Mouse (Mus musculus): ENCODE data around the gene Palm2. TPM values are rescaled to one million over a fixed set of nuclear protein-coding genes. Genes with fewer than 3 reads are reported as not detected.

Palm2 gene
- polyA plus RNA-seq, 1 experiment, result 0.05 TPM

DNA sequence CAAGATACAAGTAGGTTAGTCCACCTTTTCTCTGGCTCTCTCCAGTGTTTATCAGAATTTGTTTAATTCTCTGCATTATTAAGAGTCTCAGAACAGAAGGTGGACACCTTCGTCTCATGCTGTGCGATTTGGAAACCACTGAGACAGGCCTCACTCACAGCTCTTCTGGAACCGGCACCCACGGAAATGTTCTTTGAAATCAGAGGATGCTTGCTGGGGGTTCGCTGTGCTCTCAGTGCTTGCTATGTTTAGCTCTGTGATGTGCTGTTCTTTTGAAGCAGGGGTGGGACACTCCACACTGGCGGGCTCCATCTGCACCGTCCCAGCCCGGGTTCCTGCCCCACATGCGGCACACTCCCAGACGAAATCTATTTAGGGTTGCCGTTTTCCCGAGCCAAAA is 222.3 kb downstream of the Palm2 start:
- Histone ChIP-seq H3K27me3 (replicated peaks; ENCODE audit: control insufficient read depth, insufficient read depth, low read length) (no peaks in the 10 kb centered on the region), H3K27ac (ENCODE audit: insufficient read depth, low read depth, low read length) (no peak overlapping the region), H3K36me3 (ENCODE audit: control insufficient read depth, insufficient read depth, low read length) (no peaks in the 10 kb centered on the region), H3K4me1 (ENCODE audit: control insufficient read depth, insufficient read depth, low read length) (no peaks in the 10 kb centered on the region), H3K4me3 (ENCODE audit: insufficient read depth, low read depth, low read length) (no peak overlapping the region)
- 95% methylated on average over 12 of the region's 12 CpGs for WGBS
- TF ChIP-seq POLR2A (IDR thresholded peaks at IDR 0.05; ENCODE audit: low read depth, low read length), result no peak
- no peak for TF ChIP-seq CTCF (conservative IDR thresholded peaks at IDR 0.05; ENCODE audit: insufficient read depth, insufficient read length, low read depth, low read length)
- no peak for DNase-seq

DNA sequence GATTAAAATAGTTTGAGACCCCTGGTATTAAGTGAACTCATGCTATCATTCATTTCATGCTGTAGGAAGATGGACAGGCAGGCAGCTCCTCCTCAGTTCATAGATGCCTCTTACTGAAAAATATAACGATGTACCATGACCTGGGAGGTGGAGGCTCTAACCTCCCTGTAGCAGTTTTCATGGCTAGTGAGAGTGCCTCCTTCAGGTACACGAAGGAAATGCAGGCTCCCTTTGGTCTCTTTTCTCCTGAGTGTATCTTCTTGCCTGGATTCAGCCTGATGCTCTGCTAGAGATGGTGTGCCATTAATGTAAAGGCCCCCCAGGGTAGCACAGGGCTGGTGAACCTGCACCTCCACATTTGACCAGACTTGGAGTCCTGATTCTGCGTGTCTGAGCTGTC is 222.8 kb downstream of the Palm2 start:
- H3K36me3 ChIP-seq (ENCODE audit: control insufficient read depth, insufficient read depth, low read length), result no peaks in the 10 kb centered on the region
- TF ChIP-seq POLR2A (IDR thresholded peaks at IDR 0.05; ENCODE audit: low read depth, low read length) (no peak), CTCF (conservative IDR thresholded peaks at IDR 0.05; ENCODE audit: insufficient read depth, insufficient read length, low read depth, low read length) (no peak)
- H3K4me1 ChIP-seq (ENCODE audit: control insufficient read depth, insufficient read depth, low read length), result no peaks in the 10 kb centered on the region
- WGBS, result 87% methylated on average over 3 of the region's 3 CpGs
- H3K27me3 ChIP-seq (replicated peaks; ENCODE audit: control insufficient read depth, insufficient read depth, low read length), result no peaks in the 10 kb centered on the region
- H3K4me3 ChIP-seq (ENCODE audit: insufficient read depth, low read depth, low read length), result no peak overlapping the region
- H3K27ac ChIP-seq (ENCODE audit: insufficient read depth, low read depth, low read length), result no peak overlapping the region
- no peak for DNase-seq

DNA sequence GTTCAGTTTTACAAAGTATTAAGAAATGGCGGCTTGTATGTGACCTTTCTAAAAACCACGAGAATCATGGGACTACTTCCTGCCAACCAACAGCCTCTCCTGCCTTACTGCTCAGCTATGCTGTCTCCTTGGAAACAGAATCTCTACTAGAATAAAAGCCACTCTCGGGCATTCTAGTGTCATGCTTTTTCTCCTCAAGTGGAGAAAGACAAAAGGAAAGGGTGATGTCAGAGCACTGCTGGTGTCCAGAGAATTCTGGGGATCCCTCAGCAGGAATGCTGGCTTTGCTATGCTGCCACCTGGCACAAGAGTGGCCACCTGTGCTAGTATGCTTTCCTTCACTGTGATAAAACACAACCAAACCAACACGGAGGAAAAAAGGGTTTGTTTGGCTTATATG is 226.4 kb downstream of the Palm2 start:
- H3K4me1 ChIP-seq (ENCODE audit: control insufficient read depth, insufficient read depth, low read length), result no peaks in the 10 kb centered on the region
- no peak for DNase-seq
- H3K27ac ChIP-seq (ENCODE audit: insufficient read depth, low read depth, low read length), result no peak overlapping the region
- TF ChIP-seq POLR2A (IDR thresholded peaks at IDR 0.05; ENCODE audit: low read depth, low read length), result no peak
- no peak for TF ChIP-seq CTCF (conservative IDR thresholded peaks at IDR 0.05; ENCODE audit: insufficient read depth, insufficient read length, low read depth, low read length)
- H3K4me3 ChIP-seq (ENCODE audit: insufficient read depth, low read depth, low read length), result no peak overlapping the region
- WGBS, result 47% methylated on average over 4 of the region's 4 CpGs
- H3K27me3 ChIP-seq (replicated peaks; ENCODE audit: control insufficient read depth, insufficient read depth, low read length), result no peaks in the 10 kb centered on the region
- no peaks in the 10 kb centered on the region for H3K36me3 ChIP-seq (ENCODE audit: control insufficient read depth, insufficient read depth, low read length)

DNA sequence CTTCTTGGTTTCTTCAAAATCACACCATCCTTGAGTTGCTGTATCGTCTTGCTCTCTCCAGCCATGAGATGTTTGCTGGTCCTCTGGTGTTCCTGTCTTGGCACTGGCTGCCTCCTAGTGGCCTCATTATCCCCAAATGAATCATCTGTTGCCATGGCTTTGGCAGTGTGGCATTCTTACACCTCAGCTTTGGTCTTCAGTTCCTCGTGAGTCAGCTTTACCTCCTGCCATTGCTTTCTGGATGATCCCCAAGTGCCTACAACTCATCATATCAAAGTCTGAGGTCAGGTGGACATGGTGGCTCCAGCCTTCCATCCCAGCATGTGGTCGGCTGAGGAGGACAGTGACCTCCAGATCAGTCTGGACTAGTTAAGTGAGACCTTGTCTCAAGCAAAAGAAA is 232.1 kb downstream of the Palm2 start:
- Histone ChIP-seq H3K4me1 (ENCODE audit: control insufficient read depth, insufficient read depth, low read length) (no peaks in the 10 kb centered on the region), H3K27ac (ENCODE audit: insufficient read depth, low read depth, low read length) (no peak overlapping the region), H3K27me3 (replicated peaks; ENCODE audit: control insufficient read depth, insufficient read depth, low read length) (no peaks in the 10 kb centered on the region), H3K4me3 (ENCODE audit: insufficient read depth, low read depth, low read length) (no peak overlapping the region), H3K36me3 (ENCODE audit: control insufficient read depth, insufficient read depth, low read length) (no peaks in the 10 kb centered on the region)
- WGBS, result 69% methylated on average over 3 of the region's 3 CpGs
- no peak for DNase-seq
- no peak for TF ChIP-seq CTCF (conservative IDR thresholded peaks at IDR 0.05; ENCODE audit: insufficient read depth, insufficient read length, low read depth, low read length)
- TF ChIP-seq POLR2A (IDR thresholded peaks at IDR 0.05; ENCODE audit: low read depth, low read length), result no peak

DNA sequence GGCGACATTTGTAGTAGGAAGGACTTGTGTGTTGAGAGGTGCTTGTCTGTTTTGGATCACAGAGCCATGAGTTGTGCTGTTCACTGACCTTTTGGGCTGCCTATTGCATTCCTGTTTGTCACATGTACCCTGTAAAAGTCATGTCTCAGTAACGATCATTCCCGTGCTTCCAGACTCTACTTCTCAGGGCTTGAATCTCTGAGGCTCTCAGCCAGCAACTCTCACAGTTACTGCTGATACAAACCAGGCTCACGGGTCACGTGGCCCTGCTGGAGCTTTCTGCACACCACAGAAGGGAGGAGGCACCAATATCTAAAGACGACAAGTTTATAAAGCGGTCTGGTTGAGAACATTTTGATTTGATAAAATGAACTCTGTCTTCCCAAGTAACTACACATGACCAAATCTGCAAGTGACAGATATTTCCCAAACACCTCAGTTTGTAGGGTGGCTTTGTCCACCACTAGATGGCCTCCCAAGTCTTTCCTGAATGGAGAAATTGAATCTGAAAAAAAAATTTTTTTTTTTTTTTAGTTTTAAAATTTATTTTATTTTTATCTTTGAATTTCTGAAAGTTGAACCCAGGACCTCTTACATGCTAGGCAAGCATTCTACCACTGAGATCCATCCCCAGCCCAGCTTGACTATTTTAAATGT is 236.9 kb downstream of the Palm2 start:
- no peak for TF ChIP-seq POLR2A (IDR thresholded peaks at IDR 0.05; ENCODE audit: low read depth, low read length)
- no peak for TF ChIP-seq CTCF (conservative IDR thresholded peaks at IDR 0.05; ENCODE audit: insufficient read depth, insufficient read length, low read depth, low read length)
- WGBS, result 63% methylated on average over 7 of the region's 7 CpGs
- Histone ChIP-seq H3K4me3 (ENCODE audit: insufficient read depth, low read depth, low read length) (no peak overlapping the region), H3K27ac (ENCODE audit: insufficient read depth, low read depth, low read length) (no peak overlapping the region), H3K36me3 (ENCODE audit: control insufficient read depth, insufficient read depth, low read length) (no peaks in the 10 kb centered on the region), H3K27me3 (replicated peaks; ENCODE audit: control insufficient read depth, insufficient read depth, low read length) (no peaks in the 10 kb centered on the region), H3K4me1 (ENCODE audit: control insufficient read depth, insufficient read depth, low read length) (peaks cover 12% of the 10 kb centered on the region; the same call in 1 of the 2 replicates)
- DNase-seq, result peak; percentile 33

DNA sequence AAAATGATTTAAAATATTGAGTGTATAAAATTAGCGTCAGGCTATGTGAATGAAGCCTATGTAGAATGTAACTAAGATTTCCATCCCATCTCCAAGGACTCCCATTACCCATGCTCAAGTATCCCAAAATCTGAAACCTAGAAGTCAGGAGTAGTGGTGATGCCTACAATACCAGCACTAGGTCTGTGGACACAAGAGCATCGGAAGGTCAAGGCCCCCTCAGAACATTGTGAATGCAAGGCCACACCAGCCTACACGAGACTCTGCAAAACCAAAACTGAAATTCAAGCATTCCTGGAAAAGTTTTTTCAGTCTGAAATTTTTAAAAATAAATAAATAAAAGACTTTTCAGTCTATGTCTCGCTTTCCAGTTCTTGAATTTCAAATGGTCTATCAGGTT is 238.5 kb downstream of the Palm2 start:
- Histone ChIP-seq H3K36me3 (ENCODE audit: control insufficient read depth, insufficient read depth, low read length) (no peaks in the 10 kb centered on the region), H3K4me1 (ENCODE audit: control insufficient read depth, insufficient read depth, low read length) (peaks cover 12% of the 10 kb centered on the region; the same call in 1 of the 2 replicates), H3K4me3 (ENCODE audit: insufficient read depth, low read depth, low read length) (no peak overlapping the region), H3K27me3 (replicated peaks; ENCODE audit: control insufficient read depth, insufficient read depth, low read length) (no peaks in the 10 kb centered on the region), H3K27ac (ENCODE audit: insufficient read depth, low read depth, low read length) (peak overlapping the region; percentile 33; the same call in 1 of the 2 replicates)
- TF ChIP-seq POLR2A (IDR thresholded peaks at IDR 0.05; ENCODE audit: low read depth, low read length) (no peak), CTCF (conservative IDR thresholded peaks at IDR 0.05; ENCODE audit: insufficient read depth, insufficient read length, low read depth, low read length) (no peak)
- WGBS, result 71% methylated on average over 4 of the region's 4 CpGs
- no peak for DNase-seq

DNA sequence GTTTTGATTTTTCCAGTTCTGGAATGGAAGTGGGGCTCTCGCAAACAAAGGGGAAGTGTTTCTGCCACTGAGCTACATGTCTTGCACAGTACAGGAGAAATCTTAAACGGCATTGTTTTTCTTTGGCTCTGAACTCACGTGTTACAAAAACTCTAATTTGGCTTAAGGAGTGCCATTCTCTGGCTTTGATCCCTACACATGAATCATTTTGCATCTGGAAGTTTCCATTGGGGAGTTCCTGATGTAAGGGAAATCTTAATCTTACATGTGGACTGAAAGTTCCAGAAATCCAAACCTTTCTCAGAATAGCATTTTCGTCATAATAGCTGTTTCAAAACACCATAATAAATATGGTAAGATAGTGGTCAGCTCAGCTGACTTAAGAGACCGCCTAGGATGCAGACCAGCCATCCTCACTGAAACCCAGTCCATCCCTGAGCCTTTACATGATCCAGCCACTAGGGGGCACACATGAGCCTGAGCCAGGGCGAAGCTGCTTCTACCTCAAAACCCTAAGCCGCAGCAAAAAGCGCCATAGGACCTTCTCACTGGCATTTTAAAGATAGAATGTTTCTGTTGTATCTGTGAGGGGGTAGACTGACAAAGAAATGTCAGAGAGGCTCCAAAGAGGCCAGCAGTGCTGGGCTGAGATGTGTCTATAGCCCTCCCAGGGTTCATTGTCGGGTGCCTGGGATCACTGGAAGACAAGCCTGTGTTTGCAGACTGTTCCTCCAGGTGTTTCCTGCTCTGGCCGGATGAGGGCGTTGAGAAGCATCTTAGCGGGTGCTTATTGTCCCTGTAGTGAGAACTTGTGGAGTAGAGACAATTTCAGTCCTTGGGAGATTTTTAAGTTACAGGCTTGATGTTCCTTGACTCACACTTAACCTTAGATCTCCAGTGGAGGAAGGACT is 239.2 kb downstream of the Palm2 start:
- Histone ChIP-seq H3K4me1 (ENCODE audit: control insufficient read depth, insufficient read depth, low read length) (peaks cover 12% of the 10 kb centered on the region; the same call in 1 of the 2 replicates), H3K27ac (ENCODE audit: insufficient read depth, low read depth, low read length) (peak overlapping the region; percentile 58; the same call in 1 of the 2 replicates), H3K4me3 (ENCODE audit: insufficient read depth, low read depth, low read length) (no peak overlapping the region), H3K27me3 (replicated peaks; ENCODE audit: control insufficient read depth, insufficient read depth, low read length) (no peaks in the 10 kb centered on the region), H3K36me3 (ENCODE audit: control insufficient read depth, insufficient read depth, low read length) (no peaks in the 10 kb centered on the region)
- DNase-seq, result peak; percentile 93
- WGBS, result 11% methylated on average over 12 of the region's 12 CpGs
- no peak for TF ChIP-seq POLR2A (IDR thresholded peaks at IDR 0.05; ENCODE audit: low read depth, low read length)
- TF ChIP-seq CTCF (conservative IDR thresholded peaks at IDR 0.05; ENCODE audit: insufficient read depth, insufficient read length, low read depth, low read length), result peak; percentile 96
